Mouse (Mus musculus): ENCODE measurements around the gene 9430038I01Rik. TPM values are rescaled to one million over a fixed set of nuclear protein-coding genes. Genes with fewer than 3 reads are reported as not detected.

The 9430038I01Rik gene
- 22.0 and 24.5 TPM in 2 replicates for polyA plus RNA-seq (2012; rRNA removed)

DNA sequence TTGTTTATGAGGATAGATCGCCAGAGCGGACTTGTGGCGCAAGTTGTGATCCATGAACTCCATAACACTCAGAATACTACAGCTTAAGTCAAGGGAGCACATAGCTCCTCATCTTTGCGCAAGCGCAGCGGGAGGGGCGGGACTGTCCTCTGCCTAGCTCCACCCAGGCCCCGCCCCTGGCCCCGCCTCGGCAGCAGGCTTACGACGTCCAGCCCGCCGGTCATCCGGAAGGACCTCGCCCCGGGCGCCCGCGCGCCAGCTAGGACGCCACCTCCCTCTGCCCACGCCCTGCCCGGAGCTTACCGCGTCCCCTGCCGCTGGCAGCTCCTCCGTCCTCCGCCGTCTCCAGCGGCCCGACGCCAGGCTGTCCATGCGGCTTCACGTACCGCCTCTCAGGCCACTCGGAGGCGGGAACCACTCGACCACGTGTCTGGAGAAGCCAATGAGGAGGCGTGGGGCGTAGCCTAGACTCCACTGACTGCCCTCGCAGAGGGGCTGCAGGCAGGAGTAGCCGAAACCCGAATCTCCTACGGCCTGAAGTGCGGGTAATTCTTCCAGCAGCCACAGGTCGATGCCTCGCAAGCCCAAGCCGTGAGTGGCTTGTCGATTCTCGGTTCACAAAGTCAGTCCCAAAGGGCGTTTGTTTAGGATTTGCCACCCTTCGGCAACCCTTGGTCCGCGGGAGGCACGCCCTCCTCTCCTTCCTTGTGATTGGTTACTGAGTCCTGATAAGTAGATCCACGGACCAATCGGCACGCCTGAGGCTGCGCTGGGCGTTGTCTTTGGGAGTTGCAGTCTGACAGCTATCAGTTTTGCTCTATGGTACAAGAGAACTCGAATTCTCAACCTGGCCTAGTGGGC lies at the start of gene 9430038I01Rik:
Gene 9430038I01Rik (minus strand): TSS at position 426 of the 861 bp plus-strand sequence.

DNA sequence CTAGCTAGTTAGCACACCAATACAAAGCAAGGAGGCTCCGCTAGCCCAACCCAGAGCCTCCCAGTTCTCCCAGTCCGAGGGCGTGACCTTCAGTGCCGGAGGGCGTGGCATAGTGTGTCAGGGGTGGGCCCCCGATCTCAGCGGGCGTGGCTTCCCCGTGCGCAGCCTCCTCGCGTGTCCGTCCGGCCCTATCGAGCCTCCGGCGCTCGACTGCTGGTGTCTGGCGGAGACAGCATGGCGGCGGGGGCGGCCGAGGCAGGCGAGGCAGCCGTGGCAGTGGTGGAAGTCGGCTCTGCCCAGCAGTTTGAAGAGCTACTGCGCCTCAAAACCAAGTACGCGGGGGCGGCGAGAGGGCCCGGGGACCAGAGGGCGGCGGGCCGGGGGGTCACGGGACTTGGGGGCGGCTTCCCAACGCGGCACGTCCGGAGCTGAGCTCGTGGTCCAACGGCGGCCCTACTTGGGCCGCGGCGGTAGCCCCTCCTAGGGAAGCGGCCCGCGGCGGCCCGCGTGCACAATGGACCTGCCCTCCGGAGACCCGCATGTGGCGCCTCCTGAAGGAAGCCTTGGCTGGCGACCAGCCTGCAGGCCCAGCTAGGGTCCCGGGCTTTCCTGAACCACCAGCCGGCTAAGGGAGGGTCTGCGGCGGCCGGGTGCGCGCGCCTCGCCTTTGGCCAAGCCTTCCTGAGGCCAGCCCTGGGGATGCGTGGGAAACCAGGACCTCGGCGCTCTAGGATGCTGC lies 27.0 kb upstream of the 9430038I01Rik start, which contains the start of gene Glrx3:
Gene Glrx3 (plus strand): TSS at position 175 of the 739 bp plus-strand sequence.

Other genes starting within 250 kb of the 9430038I01Rik start
- 1.8 and 2.3 TPM in 2 replicates for gene Ebf3, start 96.3 kb downstream of the 9430038I01Rik start, polyA plus RNA-seq (2012; rRNA removed)
- 57.5 and 82.5 TPM in 2 replicates for gene Glrx3, start 26.9 kb upstream of the 9430038I01Rik start, polyA plus RNA-seq (2012; rRNA removed)

Data from ovary, adult 2 months (tissue).